Mouse (Mus musculus) liver, postnatal 0 days (tissue): Measurements from ENCODE around the gene Atrip.
A peak's percentile ranks its signal among the peaks of the same experiment; 100 is the strongest.

ENCODE experiments used
- CTCF ChIP-seq: sonication (generic); IDR thresholded peaks from 2 replicates; pipeline ENCODE4 v1.5.1; 2016; ENCODE audit warnings: antibody characterized with exemption, low read depth
- EP300 ChIP-seq: IDR thresholded peaks from 2 replicates; pipeline ENCODE4 v1.6.1; 2016; ENCODE audit warnings: antibody characterized with exemption, low read depth, mild to moderate bottlenecking

- TF ChIP-seq EP300 (no peak), CTCF (peak; percentile 90)
These were observed 27.6 kb downstream of the Atrip start for GRCm38 (mm10) chr9:109046306-109046705.
